Mouse (Mus musculus) limb, embryonic 13.5 days (tissue): Measurements from ENCODE around the gene Ltn1. TPM values are rescaled to one million over a fixed set of nuclear protein-coding genes. Genes with fewer than 3 reads are reported as not detected.

Experiments
- ATAC-seq: fragments of 200-750 bp; cut with Nextera tagmentation; 2 replicates; pipeline ENCODE4 v1.8.0; 2017; ENCODE audit warnings: low read depth, moderate number of reproducible peaks, moderate TSS enrichment; ENCODE audit not compliant: low FRiP score
- H3K27ac ChIP-seq: fragments of 300-500 bp; sonication (generic); 2 replicates; pipeline ENCODE4 v1.5.1; 2015; ENCODE audit warnings: inconsistent platforms, mild to moderate bottlenecking, moderate library complexity
- H3K27me3 ChIP-seq: fragments of 300-500 bp; sonication (generic); 2 replicates; pipeline ENCODE4 v1.6.1; 2015; ENCODE audit warnings: mild to moderate bottlenecking, inconsistent platforms
- H3K36me3 ChIP-seq: fragments of 300-500 bp; sonication (generic); 2 replicates; pipeline ENCODE4 v1.6.1; 2015; ENCODE audit warnings: inconsistent platforms, mild to moderate bottlenecking, moderate library complexity
- H3K4me1 ChIP-seq: fragments of 300-500 bp; sonication (generic); 2 replicates; pipeline ENCODE4 v1.6.1; 2015; ENCODE audit warnings: inconsistent platforms
- H3K4me2 ChIP-seq: fragments of 300-500 bp; sonication (generic); replicated peaks from 2 replicates; pipeline ENCODE4 v1.6.1; 2015; ENCODE audit warnings: inconsistent platforms, mild to moderate bottlenecking, moderate library complexity
- H3K4me3 ChIP-seq: fragments of 300-500 bp; sonication (generic); 2 replicates; pipeline ENCODE4 v1.5.1; 2015; ENCODE audit warnings: moderate library complexity, mild to moderate bottlenecking, inconsistent platforms
- H3K9ac ChIP-seq: fragments of 300-500 bp; sonication (generic); 2 replicates; pipeline ENCODE4 v1.6.1; 2015; ENCODE audit warnings: mild to moderate bottlenecking, inconsistent platforms
- H3K9me3 ChIP-seq: fragments of 300-500 bp; sonication (generic); 2 replicates; pipeline ENCODE4 v1.6.1; 2016; ENCODE audit warnings: inconsistent platforms
- WGBS: fragments of 180-500 bp; shearing (Covaris S2); methylation state at CpG from one replicate; pipeline ENCODE4 v1.1.7; 2015; 5-methylcytosine and 5-hydroxymethylcytosine counted together
- polyA plus RNA-seq: library from polyadenylated mRNA; unstranded; fragments of >200 nt; fragmentation: Nextera tagmentation; extraction: Ambion mirVana; gene quantifications from 2 replicates; pipeline ENCODE4 v1.2.1, GENCODE M21; 2015

Gene Ltn1
- polyA plus RNA-seq, 1 experiment from 2014 or later: 29.5 TPM

DNA sequence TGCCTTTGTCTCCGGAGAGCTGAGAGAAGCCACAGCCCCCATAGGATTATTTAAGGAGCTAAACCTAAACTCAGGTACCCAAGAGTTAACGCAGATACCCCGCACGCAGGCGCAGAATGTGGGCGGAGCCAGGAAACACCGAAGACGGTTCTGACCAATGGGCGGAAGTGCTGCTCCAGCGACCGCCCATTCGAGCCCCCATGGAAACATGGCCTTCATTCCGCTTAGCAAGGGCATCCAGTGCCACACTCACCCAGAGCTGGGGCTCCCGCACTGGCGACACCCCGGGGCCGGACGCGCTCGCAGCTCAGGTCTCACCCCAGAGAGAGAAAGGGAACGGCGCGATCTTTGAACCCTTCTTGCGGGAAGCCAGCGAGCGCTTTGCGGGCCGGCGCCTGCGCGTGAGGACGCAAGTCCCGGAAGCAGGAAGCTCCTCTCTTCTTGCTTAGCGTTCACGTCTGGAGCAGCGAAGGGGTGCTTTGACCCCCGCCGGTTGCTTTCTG is 7.8 kb upstream of the Ltn1 start, which contains the start of gene Rwdd2b:
Rwdd2b (minus strand) TSS at position 390 of the 503 bp plus-strand sequence.
- peak; percentile 96 for ATAC-seq
- peak within 1 kb of the TSS; percentile 71 for H3K4me3 ChIP-seq
- under 1% methylated on average over 38 of the region's 38 CpGs for WGBS
- peak within 1 kb of the TSS; percentile 66; the same call in 1 of the 2 replicates for H3K27ac ChIP-seq
- H3K36me3 ChIP-seq: 0 out of 2 replicates have a peak, but pooled peaks cover 4% of the 10 kb centered on the region
- H3K27me3 ChIP-seq: no peaks in the 10 kb centered on the region
- H3K4me2 ChIP-seq: peak within 1 kb of the TSS; percentile 84
- H3K9me3 ChIP-seq: no peaks in the 10 kb centered on the region
- peak within 1 kb of the TSS; percentile 86 for H3K9ac ChIP-seq
- H3K4me1 ChIP-seq: peaks cover 15% of the 10 kb centered on the region

DNA sequence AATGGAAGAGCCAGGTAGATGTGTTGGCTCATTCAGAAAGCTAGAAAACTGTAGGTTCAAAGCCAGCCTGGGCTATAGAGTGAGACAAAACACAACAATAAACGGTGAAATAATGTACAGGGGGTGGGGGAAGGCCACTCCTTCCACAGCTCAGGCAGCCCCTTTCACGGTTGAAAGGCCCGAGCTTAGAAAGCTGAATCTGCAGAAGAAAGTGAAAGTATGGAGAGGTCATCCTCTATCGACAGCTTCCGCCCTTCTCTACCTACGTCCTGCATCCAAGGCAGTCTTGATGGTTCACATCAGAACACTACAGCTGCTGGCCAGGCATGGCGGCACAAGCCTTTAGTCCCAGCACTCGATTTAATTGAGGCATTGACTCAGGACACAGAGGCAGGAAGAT is 6.3 kb upstream of the Ltn1 start:
- WGBS: 91% methylated on average over 8 of the region's 8 CpGs
- H3K4me1 ChIP-seq: peaks cover 15% of the 10 kb centered on the region
- H3K27me3 ChIP-seq: no peaks in the 10 kb centered on the region
- H3K36me3 ChIP-seq: peaks cover 7% of the 10 kb centered on the region; the same call in 1 of the 2 replicates
- no peaks in the 10 kb centered on the region for H3K9me3 ChIP-seq
- no peak overlapping the region for H3K27ac ChIP-seq
- no peak for ATAC-seq
- H3K9ac ChIP-seq: no peak overlapping the region
- no peak overlapping the region for H3K4me2 ChIP-seq
- H3K4me3 ChIP-seq: no peak overlapping the region

DNA sequence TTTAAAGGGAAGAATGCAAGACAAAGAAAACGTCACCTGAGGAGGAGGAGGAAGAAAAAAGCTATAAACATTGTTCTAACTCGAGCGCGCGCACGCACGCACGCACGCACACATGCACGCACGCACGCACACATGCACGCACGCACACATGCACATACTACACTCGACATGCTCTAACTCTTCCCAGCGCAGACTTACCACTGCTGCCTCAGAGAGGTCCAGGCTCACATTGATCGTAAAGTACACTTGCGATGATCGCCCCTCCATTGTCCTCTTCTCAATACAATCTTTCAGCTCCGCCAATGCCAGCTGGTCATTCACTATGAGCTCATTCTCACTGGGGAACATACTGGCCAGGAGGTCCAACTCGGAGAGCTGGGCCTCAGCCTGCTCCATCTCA is 4.7 kb upstream of the Ltn1 start:
- WGBS: 93% methylated on average over 21 of the region's 21 CpGs
- Histone ChIP-seq H3K9me3 (no peaks in the 10 kb centered on the region), H3K27me3 (no peaks in the 10 kb centered on the region), H3K36me3 (peaks cover 8% of the 10 kb centered on the region; the same call in 1 of the 2 replicates), H3K9ac (no peak overlapping the region), H3K4me2 (no peak overlapping the region), H3K27ac (no peak overlapping the region), H3K4me3 (no peak overlapping the region), H3K4me1 (peaks cover 15% of the 10 kb centered on the region)
- ATAC-seq: no peak

DNA sequence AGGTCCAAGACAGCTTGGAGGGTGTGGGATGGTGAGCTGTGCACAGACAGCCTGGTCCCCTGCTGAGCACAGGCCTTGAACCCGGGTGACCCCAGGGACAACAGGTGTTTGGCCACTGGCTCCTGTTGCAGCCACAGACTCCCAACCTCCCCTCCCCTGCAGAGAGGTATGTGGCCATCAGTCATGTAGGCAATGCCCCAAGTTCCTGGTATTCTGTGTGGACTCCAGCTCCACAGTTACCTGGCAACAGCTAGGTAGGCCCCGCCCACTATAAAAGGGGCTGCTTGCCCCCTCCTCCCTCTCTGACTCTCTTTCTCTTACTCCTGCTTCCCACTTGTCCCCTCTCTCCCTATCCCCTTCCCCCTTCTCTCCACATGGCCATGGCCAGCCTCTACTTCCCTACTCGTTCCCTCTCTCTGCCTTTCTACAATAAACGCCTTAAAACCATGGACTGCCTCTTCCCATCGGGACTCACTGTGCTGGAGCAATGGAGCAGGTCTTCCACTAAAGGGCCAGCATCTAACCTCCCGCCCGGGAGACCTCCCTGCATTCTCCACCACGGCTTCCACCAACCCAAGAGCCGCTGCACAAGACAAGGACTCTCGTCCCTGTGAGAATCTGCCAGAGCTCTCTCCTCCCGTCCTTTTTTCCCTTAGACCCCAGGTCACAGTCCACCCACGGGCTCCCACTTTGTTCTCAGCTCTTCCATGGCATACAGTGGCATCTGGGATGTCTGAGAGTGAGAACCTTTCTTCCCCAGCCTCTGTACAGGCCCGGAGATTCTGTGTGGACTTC is 3.2 kb upstream of the Ltn1 start:
- Histone ChIP-seq H3K4me1 (peaks cover 12% of the 10 kb centered on the region), H3K9ac (no peak overlapping the region), H3K27ac (no peak overlapping the region), H3K4me3 (no peak overlapping the region), H3K4me2 (no peak overlapping the region), H3K9me3 (no peaks in the 10 kb centered on the region), H3K27me3 (no peaks in the 10 kb centered on the region), H3K36me3 (peaks cover 8% of the 10 kb centered on the region; the same call in 1 of the 2 replicates)
- ATAC-seq: no peak
- 80% methylated on average over 13 of the region's 13 CpGs for WGBS

DNA sequence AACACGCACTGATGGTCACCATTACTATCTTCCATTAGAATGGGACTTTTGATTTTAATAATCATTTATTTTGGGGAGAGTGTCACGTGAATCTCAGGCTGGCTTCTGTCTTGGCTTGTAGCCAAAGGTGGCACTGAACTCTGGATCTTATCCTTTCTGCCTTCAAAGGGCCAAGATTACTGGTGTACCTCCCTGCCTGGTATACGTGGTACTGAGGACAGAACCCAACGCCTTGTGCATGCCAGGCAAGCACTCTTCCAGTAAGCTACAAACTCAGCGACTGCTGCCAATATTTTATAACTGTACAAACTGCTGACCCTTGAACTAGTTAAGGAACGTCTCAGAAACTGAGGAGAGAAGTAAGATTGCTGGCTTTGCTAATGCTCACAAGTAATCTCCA is 2.5 kb upstream of the Ltn1 start:
- peaks cover 8% of the 10 kb centered on the region; the same call in 1 of the 2 replicates for H3K36me3 ChIP-seq
- H3K4me2 ChIP-seq: no peak overlapping the region
- WGBS: 81% methylated on average over 6 of the region's 6 CpGs
- H3K4me3 ChIP-seq: no peak overlapping the region
- no peaks in the 10 kb centered on the region for H3K9me3 ChIP-seq
- H3K27me3 ChIP-seq: no peaks in the 10 kb centered on the region
- peaks cover 12% of the 10 kb centered on the region for H3K4me1 ChIP-seq
- no peak overlapping the region for H3K9ac ChIP-seq
- no peak overlapping the region for H3K27ac ChIP-seq
- ATAC-seq: no peak

DNA sequence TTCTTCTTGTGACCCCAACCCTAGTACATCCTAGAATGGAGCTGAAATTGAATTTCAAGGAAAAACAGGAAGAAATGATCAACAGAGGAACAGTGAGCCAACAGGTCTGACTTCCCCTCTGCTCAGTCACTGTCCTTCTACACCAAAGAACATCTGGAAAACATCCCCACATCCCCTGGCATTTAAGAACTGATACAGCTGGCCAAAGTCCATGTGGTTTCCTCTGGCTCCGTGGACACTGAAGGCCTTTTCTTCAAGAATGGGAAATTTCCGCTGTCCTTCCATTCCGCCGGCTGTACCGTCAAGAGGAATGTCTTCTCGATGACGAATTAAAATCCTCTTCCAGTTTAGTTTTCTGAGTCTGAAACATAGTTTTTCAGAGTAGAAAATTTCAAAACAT is 1.9 kb upstream of the Ltn1 start:
- Histone ChIP-seq H3K9me3 (no peaks in the 10 kb centered on the region), H3K36me3 (peaks cover 8% of the 10 kb centered on the region; the same call in 1 of the 2 replicates), H3K9ac (no peak overlapping the region), H3K27ac (no peak overlapping the region), H3K4me2 (no peak overlapping the region), H3K4me3 (no peak overlapping the region), H3K27me3 (no peaks in the 10 kb centered on the region), H3K4me1 (peaks cover 7% of the 10 kb centered on the region; the same call in 1 of the 2 replicates)
- ATAC-seq: no peak
- 89% methylated on average over 7 of the region's 7 CpGs for WGBS

DNA sequence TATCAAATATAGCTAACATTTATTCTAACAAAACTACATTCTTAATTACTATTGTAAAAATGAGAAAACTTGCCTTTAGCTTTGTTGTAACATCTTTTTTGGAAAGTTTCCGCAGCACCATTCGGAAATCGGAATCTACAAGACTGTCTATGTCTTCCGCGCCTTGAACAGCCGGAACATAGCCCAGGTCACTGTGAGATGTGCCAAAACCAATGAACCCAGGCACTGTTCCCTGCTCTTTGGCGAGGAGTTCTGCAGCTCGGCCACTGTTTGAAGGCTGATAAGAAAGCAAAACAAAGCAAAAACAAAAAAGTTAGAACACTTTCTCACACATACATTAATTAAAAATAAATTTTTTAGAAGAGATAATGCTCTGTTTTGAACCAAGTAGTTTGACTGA is 4.9 kb downstream of the Ltn1 start:
- Histone ChIP-seq H3K27ac (no peak overlapping the region), H3K9ac (no peak overlapping the region), H3K36me3 (peaks cover 45% of the 10 kb centered on the region), H3K4me1 (peaks cover 7% of the 10 kb centered on the region; the same call in 1 of the 2 replicates), H3K4me3 (no peak overlapping the region), H3K9me3 (no peaks in the 10 kb centered on the region; the same call in 1 of the 2 replicates), H3K4me2 (no peak overlapping the region), H3K27me3 (no peaks in the 10 kb centered on the region)
- no peak for ATAC-seq
- 96% methylated on average over 8 of the region's 8 CpGs for WGBS

DNA sequence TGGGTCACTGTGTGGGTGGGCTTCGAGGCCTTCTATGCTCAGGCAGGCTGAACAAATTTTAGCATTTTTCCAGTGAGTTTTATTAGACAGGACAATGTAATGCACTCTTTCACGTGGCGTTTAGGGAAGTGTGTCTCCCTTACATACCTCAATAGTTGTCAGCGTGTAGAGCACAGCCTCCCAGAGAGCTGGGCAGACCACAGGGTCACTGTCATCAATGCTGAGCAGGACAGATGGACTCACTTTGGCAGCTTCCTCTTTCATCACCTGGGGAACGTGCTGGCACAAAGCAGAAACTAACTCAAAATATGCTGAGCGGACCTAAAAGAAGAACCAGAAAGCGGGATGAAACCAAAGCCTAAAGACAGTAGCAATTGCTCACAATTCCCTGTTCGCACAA is 11.8 kb downstream of the Ltn1 start:
- H3K4me3 ChIP-seq: no peak overlapping the region
- H3K36me3 ChIP-seq: peaks cover 94% of the 10 kb centered on the region
- H3K9me3 ChIP-seq: peaks cover 13% of the 10 kb centered on the region
- 95% methylated on average over 8 of the region's 8 CpGs for WGBS
- no peak overlapping the region for H3K9ac ChIP-seq
- no peak for ATAC-seq
- no peaks in the 10 kb centered on the region for H3K4me1 ChIP-seq
- H3K27ac ChIP-seq: no peak overlapping the region
- H3K4me2 ChIP-seq: no peak overlapping the region
- no peaks in the 10 kb centered on the region for H3K27me3 ChIP-seq

DNA sequence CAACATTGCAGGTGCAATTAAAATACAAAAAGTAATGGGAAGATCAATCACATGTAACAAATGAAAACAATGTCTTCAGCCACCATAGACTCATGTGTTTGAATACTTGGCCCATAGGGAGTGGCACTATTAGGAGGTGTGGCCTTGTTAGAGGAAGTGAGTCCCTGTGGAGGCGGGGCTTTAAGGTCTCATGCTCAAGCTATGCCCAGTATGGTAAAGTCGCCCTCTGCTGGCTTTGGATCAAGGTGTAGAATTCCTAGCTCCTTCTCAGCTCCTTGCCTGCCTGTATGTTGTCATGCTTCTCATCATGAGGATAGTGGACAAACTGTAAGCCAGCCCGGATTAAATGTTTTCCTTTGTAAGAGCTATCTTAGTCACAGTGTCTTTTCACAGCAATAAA is 27.4 kb downstream of the Ltn1 start:
- Histone ChIP-seq H3K27ac (no peak overlapping the region), H3K36me3 (peaks cover 81% of the 10 kb centered on the region), H3K4me3 (no peak overlapping the region), H3K27me3 (no peaks in the 10 kb centered on the region), H3K4me1 (no peaks in the 10 kb centered on the region), H3K9ac (no peak overlapping the region), H3K9me3 (no peaks in the 10 kb centered on the region), H3K4me2 (no peak overlapping the region)
- 85% methylated on average over 3 of the region's 3 CpGs for WGBS
- ATAC-seq: no peak

DNA sequence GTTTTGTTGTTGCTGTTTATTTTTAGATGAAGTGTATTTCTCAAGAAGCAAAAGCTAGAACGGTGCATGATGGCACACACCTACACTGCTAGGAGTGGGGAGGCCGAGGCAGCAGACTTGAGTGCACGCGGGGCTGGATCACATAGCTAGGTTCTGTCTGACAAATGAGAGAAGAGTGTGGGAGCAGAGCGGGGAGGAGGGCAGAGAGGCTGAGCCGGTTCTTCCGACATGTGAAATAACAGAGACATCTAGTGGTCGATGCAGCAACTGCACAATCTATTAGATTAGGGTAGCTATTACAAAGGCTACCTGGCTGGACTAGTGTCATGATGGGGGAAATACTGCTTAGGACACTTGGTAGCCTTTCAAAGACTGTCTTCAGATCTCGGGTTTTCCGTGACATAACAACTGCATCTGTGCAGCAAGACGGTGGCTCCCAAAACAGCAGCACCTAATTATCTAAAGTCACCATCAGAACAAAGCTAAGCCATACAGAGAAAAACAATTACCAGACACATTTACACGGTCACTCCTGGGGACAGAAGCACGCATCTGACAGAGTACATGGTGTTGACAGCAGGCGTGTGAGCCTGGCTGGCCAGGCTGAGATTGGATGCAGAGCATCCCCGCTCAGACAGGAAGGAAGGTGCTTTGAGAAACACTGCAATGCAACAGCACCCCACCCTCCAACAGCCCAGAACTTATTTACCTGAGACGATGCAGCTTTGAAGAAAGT is 38.4 kb downstream of the Ltn1 start:
- 51% methylated on average over 16 of the region's 16 CpGs for WGBS
- no peaks in the 10 kb centered on the region for H3K9me3 ChIP-seq
- no peak overlapping the region for H3K9ac ChIP-seq
- H3K27me3 ChIP-seq: no peaks in the 10 kb centered on the region
- no peak overlapping the region for H3K4me2 ChIP-seq
- no peak overlapping the region for H3K27ac ChIP-seq
- peaks cover 73% of the 10 kb centered on the region for H3K36me3 ChIP-seq
- H3K4me1 ChIP-seq: no peaks in the 10 kb centered on the region
- peak; percentile 87 for ATAC-seq
- H3K4me3 ChIP-seq: no peak overlapping the region

DNA sequence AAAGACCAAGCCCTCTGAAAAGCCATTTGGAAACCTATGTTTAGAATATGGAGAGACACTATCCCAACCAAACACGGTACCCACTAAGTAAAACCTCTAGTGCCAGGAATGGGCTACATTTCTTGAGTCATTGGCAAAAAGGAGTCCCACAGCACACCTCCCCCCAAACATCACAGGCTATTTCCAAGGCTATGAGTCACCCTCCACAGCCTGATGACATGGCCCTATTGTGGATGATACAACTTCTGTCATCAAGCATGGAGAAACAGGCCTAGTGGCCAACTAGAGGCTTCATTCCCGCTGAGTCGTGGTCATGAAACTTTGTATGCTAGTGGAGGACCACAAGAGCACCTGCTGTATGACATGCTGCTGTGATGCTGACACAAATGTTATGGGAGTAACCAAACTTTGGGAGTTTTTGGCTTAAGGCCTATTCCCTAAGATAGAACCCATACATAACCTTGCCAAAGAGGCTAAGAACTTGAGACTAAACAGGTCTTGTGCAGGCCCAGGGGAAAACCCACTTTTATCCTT is 44.9 kb downstream of the Ltn1 start:
- Histone ChIP-seq H3K36me3 (peaks cover 73% of the 10 kb centered on the region), H3K27me3 (no peaks in the 10 kb centered on the region), H3K4me2 (no peak overlapping the region), H3K4me1 (no peaks in the 10 kb centered on the region), H3K4me3 (no peak overlapping the region), H3K9ac (no peak overlapping the region), H3K27ac (no peak overlapping the region), H3K9me3 (no peaks in the 10 kb centered on the region)
- WGBS: 95% methylated on average over 3 of the region's 3 CpGs
- ATAC-seq: no peak

DNA sequence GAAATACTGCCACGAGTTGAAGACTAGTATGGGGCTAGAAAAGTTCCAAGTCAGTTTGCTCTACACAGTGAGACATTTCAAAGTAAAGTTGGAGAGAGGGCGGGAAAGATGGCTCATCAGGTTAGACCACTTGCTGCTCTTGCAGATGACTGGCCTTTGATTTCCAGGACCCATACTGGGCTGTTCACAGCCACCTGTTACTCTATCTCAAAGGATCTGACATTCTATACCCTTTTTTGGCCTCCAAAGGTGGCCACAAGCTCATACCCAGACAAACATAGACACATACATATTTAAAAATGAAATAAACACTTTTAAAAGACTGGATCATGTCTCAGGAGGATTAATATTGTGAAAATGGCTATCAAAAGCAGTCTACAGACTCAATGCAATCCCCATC is 48.0 kb downstream of the Ltn1 start:
- no peaks in the 10 kb centered on the region for H3K9me3 ChIP-seq
- peaks cover 88% of the 10 kb centered on the region for H3K36me3 ChIP-seq
- ATAC-seq: no peak

More for the DNA sequence above, 48.0 kb downstream of the Ltn1 start:
- no peaks in the 10 kb centered on the region for H3K27me3 ChIP-seq
- no peak overlapping the region for H3K4me2 ChIP-seq
- no peaks in the 10 kb centered on the region for H3K4me1 ChIP-seq
- H3K27ac ChIP-seq: no peak overlapping the region
- H3K4me3 ChIP-seq: no peak overlapping the region
- WGBS: 70% methylated on average over 2 of the region's 2 CpGs
- H3K9ac ChIP-seq: no peak overlapping the region
